Mouse (Mus musculus): Measurements from ENCODE around the gene Rhbdf1.

DNA sequence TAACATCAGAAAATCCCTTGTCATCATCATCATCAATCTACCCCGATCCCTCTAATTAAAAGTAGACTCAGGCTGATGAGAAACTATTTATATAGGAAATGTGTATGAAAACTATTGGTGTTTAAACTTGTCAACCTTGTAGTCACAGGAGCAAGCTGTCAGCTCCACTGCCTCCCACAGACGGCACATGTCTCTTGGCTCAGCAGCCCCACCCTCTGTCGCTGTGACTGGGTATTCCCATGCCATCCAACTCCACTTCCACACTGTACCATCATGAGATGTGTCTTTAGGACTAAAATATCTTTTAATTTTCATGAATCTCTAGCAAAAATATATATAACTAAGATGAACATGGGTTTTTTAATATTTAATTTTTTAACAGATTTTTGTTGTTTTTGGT lies 26.2 kb upstream of the Rhbdf1 start:
- TF ChIP-seq HCFC1 (IDR thresholded peaks at IDR 0.05; ENCODE audit: low read depth, low read length) (no peak), GABPA (IDR thresholded peaks at IDR 0.05; ENCODE audit: insufficient replicate concordance, low read depth, low read length) (no peak), SMC3 (IDR thresholded peaks at IDR 0.05; ENCODE audit: low read depth, low read length) (no peak), POLR2A (IDR thresholded peaks at IDR 0.05; ENCODE audit: low read depth, low read length) (no peak), USF1 (IDR thresholded peaks at IDR 0.05; ENCODE audit: low read depth, low read length) (no peak), MAZ (IDR thresholded peaks at IDR 0.05; ENCODE audit: low read depth, low read length) (no peak), TCF12 (IDR thresholded peaks at IDR 0.05; ENCODE audit: low read depth, low read length) (no peak), MAFK (IDR thresholded peaks at IDR 0.05; ENCODE audit: insufficient replicate concordance, low read length) (no peak), PAX5 (IDR thresholded peaks at IDR 0.05; ENCODE audit: low read length) (no peak), NRF1 (IDR thresholded peaks at IDR 0.05; ENCODE audit: low read depth, low read length) (no peak), MXI1 (IDR thresholded peaks at IDR 0.05; ENCODE audit: low read depth, low read length) (no peak)

Measured in CH12.LX (cell line).